ENCODE assay signal across 10 mouse cellular contexts in the genomic region with DNA sequence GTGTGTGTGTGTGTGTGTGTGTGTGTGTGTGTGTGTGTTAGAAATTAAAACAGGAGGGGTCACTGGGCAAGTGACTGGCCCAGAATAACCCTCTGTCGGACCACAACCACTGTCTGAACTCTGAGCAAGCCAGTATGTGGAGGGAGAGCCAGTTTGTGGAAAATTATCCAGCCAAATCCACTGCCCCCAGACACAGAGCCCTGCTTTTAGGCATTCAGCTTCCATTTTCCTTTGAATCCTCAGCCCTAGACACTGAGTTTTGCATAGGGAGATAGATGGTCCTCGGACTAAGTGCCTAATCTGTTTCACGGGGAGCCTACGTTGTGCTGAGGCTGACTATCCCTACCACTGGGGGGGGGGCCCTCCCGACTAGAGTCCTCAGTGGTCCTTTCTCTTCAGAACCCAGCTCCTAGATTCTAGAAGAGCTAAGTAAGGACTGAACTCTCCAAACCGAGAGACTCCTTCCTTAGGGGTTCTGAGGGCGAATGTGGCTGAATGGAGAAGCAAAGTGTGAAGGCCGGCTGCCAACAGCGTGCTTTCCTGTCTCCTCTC.
A peak's percentile ranks its signal among the peaks of the same experiment; 100 is the strongest.
DNase-seq lines count a peak whose midpoint lies in the region; ATAC-seq and TF ChIP-seq lines count a peak whose summit lies in the region.
"Had no signal": no experiment of that assay in that cellular context is flagged by ENCODE, and none has a peak within 500 bp of the region (broad histone marks: within the 10 kb centered on the region; RNA-seq: fewer than 3 reads in every experiment).

No protein-coding gene starts in this region.

- no peak for DNase-seq in kidney, adult 2 months
- no peak for DNase-seq in kidney, adult 11 months
- no peak for DNase-seq in embryonic facial prominence, embryonic 10.5 days (ENCODE audit: low spot score)
- DNase-seq in limb, embryonic 11.5 days (ENCODE audit: low spot score) = no peak
- no peak for DNase-seq in layer of hippocampus, postnatal 36 days
- DNase-seq: thymus, postnatal 36 days had no signal

- WGBS in kidney, adult 2 months = 91% methylated on average over 9 of the region's 9 CpGs
- 90% methylated on average over 9 of the region's 9 CpGs for WGBS in embryonic facial prominence, embryonic 10.5 days
- 88% methylated on average over 9 of the region's 9 CpGs for WGBS in embryonic facial prominence, embryonic 13.5 days
- 93% methylated on average over 9 of the region's 9 CpGs for WGBS in limb, embryonic 11.5 days

- H3K9ac ChIP-seq in embryonic facial prominence, embryonic 13.5 days = no peak overlapping the region
- no peak overlapping the region for H3K9ac ChIP-seq in limb, embryonic 11.5 days (ENCODE audit: low read length)
- H3K9ac ChIP-seq: liver, embryonic 14.5 days; midbrain, embryonic 13.5 days had no signal

- H3K4me2 ChIP-seq in embryonic facial prominence, embryonic 13.5 days = no peak overlapping the region
- no peak overlapping the region for H3K4me2 ChIP-seq in limb, embryonic 11.5 days (ENCODE audit: low read depth, severe bottlenecking)
- H3K4me2 ChIP-seq: midbrain, embryonic 13.5 days had no signal

- no peak overlapping the region for H3K4me3 ChIP-seq in kidney, adult 2 months (ENCODE audit: insufficient read depth, low read depth, low read length)
- H3K4me3 ChIP-seq in embryonic facial prominence, embryonic 10.5 days = no peak overlapping the region
- H3K4me3 ChIP-seq in embryonic facial prominence, embryonic 13.5 days = no peak overlapping the region
- no peak overlapping the region for H3K4me3 ChIP-seq in limb, embryonic 11.5 days (ENCODE audit: low read depth, low read length)
- H3K4me3 ChIP-seq: midbrain, embryonic 13.5 days had no signal

- no peak for TF ChIP-seq CTCF in kidney, adult 2 months (conservative IDR thresholded peaks at IDR 0.05; ENCODE audit: insufficient read depth, insufficient read length, low read depth, low read length)

- no peak for ATAC-seq in embryonic facial prominence, embryonic 13.5 days (ENCODE audit: insufficient number of reproducible peaks, insufficient read depth, low FRiP score, low TSS enrichment, low read depth)
- no peak for ATAC-seq in limb, embryonic 11.5 days (ENCODE audit: insufficient number of reproducible peaks, low FRiP score, low TSS enrichment, low read depth)
- ATAC-seq in cerebellum, adult (ENCODE audit: insufficient number of reproducible peaks, low FRiP score, low TSS enrichment) = no peak

- H3K4me1 ChIP-seq in kidney, adult 2 months (ENCODE audit: control insufficient read depth, insufficient read depth, low read length) = peaks cover 12% of the 10 kb centered on the region; the same call in 1 of the 2 replicates
- H3K4me1 ChIP-seq in embryonic facial prominence, embryonic 10.5 days = peaks cover 81% of the 10 kb centered on the region
- H3K4me1 ChIP-seq in embryonic facial prominence, embryonic 13.5 days = peaks cover 88% of the 10 kb centered on the region
- peaks cover 39% of the 10 kb centered on the region for H3K4me1 ChIP-seq in limb, embryonic 11.5 days (ENCODE audit: control insufficient read depth, insufficient read depth, low read length)

- H3K27me3 ChIP-seq in kidney, adult 2 months (replicated peaks; ENCODE audit: control insufficient read depth, insufficient read depth, low read length) = no peaks in the 10 kb centered on the region
- H3K27me3 ChIP-seq in embryonic facial prominence, embryonic 10.5 days (replicated peaks; ENCODE audit: low read depth, poor library complexity, severe bottlenecking) = no peaks in the 10 kb centered on the region
- H3K27me3 ChIP-seq in embryonic facial prominence, embryonic 13.5 days = no peaks in the 10 kb centered on the region
- H3K27me3 ChIP-seq in limb, embryonic 11.5 days (ENCODE audit: control insufficient read depth, insufficient read depth, low read length) = no peaks in the 10 kb centered on the region
- H3K27me3 ChIP-seq: midbrain, embryonic 13.5 days had no signal

- TF ChIP-seq POLR2A in kidney, adult 2 months (IDR thresholded peaks at IDR 0.05; ENCODE audit: low read depth, low read length) = no peak

- H3K27ac ChIP-seq in kidney, adult 2 months (ENCODE audit: insufficient read depth, low read depth, low read length) = peak overlapping the region; percentile 73
- peak overlapping the region; percentile 88 for H3K27ac ChIP-seq in embryonic facial prominence, embryonic 10.5 days (replicated peaks)
- H3K27ac ChIP-seq in embryonic facial prominence, embryonic 13.5 days = peak overlapping the region; percentile 92
- H3K27ac ChIP-seq in limb, embryonic 11.5 days (replicated peaks; ENCODE audit: low read depth, low read length) = peak overlapping the region; percentile 97; the same call in 1 of the 2 replicates
- H3K27ac ChIP-seq: liver, embryonic 14.5 days; midbrain, embryonic 13.5 days had no signal

- H3K36me3 ChIP-seq in kidney, adult 2 months (ENCODE audit: control insufficient read depth, insufficient read depth, low read length) = no peaks in the 10 kb centered on the region
- no peaks in the 10 kb centered on the region for H3K36me3 ChIP-seq in embryonic facial prominence, embryonic 10.5 days (replicated peaks)
- no peaks in the 10 kb centered on the region for H3K36me3 ChIP-seq in embryonic facial prominence, embryonic 13.5 days
- no peaks in the 10 kb centered on the region for H3K36me3 ChIP-seq in limb, embryonic 11.5 days (ENCODE audit: control insufficient read depth, insufficient read depth, low read length)
- H3K36me3 ChIP-seq: midbrain, embryonic 13.5 days had no signal

- no peaks in the 10 kb centered on the region for H3K9me3 ChIP-seq in embryonic facial prominence, embryonic 10.5 days
- no peaks in the 10 kb centered on the region for H3K9me3 ChIP-seq in embryonic facial prominence, embryonic 13.5 days
- no peaks in the 10 kb centered on the region for H3K9me3 ChIP-seq in limb, embryonic 11.5 days (ENCODE audit: control insufficient read depth, low read length)
- H3K9me3 ChIP-seq: midbrain, embryonic 13.5 days had no signal
